Mouse (Mus musculus): ENCODE measurements around the gene Cdk19.

- no peak for TF ChIP-seq POLR2A (IDR thresholded peaks at IDR 0.05; ENCODE audit: insufficient read depth, low read depth, low read length)
- no peak for TF ChIP-seq CTCF (IDR thresholded peaks at IDR 0.05; ENCODE audit: insufficient read depth, low read depth, low read length)
Measured at GRCm38 (mm10) chr10:40420703-40421102, 81.3 kb downstream of the Cdk19 start.
